Mouse (Mus musculus) MEL (cell line): ENCODE results near the gene Tubb2b.

Experiments used
- E2F4 ChIP-seq: IDR thresholded peaks from 2 replicates; pipeline ENCODE4 v1.6.1; 2011; ENCODE audit warnings: low read depth, low read length, improper control_type of control experiment, borderline replicate concordance
- ELF1 ChIP-seq: IDR thresholded peaks from 2 replicates; pipeline ENCODE4 v1.6.1; 2014; ENCODE audit warnings: low read depth, mild to moderate bottlenecking, inconsistent platforms, low read length, improper control_type of control experiment, moderate library complexity
- HCFC1 ChIP-seq: IDR thresholded peaks from 2 replicates; pipeline ENCODE4 v1.6.1; 2012; ENCODE audit warnings: low read depth, mild to moderate bottlenecking, inconsistent platforms, low read length, improper control_type of control experiment, moderate library complexity
- POLR2A ChIP-seq, 2 experiments: IDR thresholded peaks; 2 replicates each; pipeline ENCODE4 v1.6.1; 2011 to 2012; ENCODE audit warnings: low read length in 2 of 2, mild to moderate bottlenecking in 2 of 2, control low read depth in 1 of 2, improper control_type of control experiment in 1 of 2, low read depth in 1 of 2, moderate library complexity in 1 of 2; ENCODE audit not compliant: control insufficient read depth in 1 of 2, insufficient read depth in 1 of 2, poor library complexity in 1 of 2
- POLR2AphosphoS5 ChIP-seq: IDR thresholded peaks from 2 replicates; pipeline ENCODE4 v1.6.1; 2012; ENCODE audit warnings: low read depth, borderline replicate concordance, mild to moderate bottlenecking, inconsistent platforms, low read length, moderate library complexity, mixed read lengths

DNA sequence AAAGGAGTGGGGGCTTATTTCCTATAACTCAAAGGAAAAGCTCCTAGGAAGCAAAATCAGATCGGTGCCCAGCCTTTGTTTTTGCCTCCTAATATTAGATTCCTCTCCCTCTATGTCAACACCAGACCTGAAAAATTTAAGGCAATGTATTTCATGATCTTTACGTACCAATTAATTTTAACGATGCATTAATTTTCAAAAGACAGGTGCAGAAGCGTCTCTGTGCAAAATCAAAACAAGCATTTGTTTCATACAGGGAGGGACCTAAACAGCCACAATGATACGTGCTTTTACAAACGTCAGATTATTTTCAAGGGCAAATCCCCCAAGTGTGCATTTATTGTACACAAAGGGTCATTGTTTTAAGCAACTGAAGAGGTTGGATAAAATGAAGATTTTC lies 2.6 kb upstream of the Tubb2b start:
- no peak for TF ChIP-seq POLR2A (IDR thresholded peaks at IDR 0.05; ENCODE audit: control insufficient read depth in 1 of 2, insufficient read depth in 1 of 2, low read depth in 1 of 2, low read length in 2 of 2, poor library complexity in 1 of 2)
- TF ChIP-seq ELF1 = no peak
- TF ChIP-seq HCFC1 = no peak
- TF ChIP-seq E2F4 = no peak
- no peak for TF ChIP-seq POLR2AphosphoS5
